Mouse (Mus musculus): ENCODE results near the gene Tekt1.

DNA sequence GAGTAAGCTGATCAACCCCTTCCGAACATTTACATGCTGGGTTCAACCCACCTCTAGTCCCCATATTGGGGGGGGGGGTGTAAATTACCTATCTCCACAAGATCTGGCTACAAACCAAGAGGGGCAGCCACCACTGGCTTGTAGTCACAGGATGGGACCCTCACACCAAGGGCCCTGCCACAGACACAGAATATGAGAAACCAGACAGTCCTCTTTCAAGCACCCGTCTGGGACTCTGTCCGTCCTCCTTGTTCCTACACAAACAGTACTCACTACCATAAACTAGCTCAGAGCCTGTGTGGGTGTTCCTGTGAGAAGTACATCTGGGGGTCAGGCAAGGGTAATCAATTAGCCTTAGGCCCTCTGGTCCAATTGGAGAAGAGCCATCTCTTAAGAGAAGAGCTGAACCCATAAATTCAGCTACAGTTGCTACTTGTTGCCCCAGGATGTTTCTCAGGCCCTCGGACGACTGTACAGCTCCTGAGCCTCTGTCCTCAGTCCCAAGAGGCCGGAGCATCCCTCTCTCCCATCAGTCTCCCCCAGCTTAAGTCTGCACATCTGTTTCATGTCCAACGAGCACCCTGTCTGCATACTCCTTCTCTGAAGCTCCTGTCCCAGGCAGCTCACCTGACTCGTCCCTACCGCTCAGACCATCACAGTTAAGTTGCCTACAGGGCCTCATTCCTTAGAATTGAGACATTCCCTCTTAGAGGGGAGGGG is 46.4 kb upstream of the Tekt1 start:
- TF ChIP-seq POLR2A (IDR thresholded peaks at IDR 0.05; ENCODE audit: low read depth, low read length) (no peak), CTCF (conservative IDR thresholded peaks at IDR 0.05; ENCODE audit: insufficient read depth, insufficient read length, low read depth, low read length) (no peak)

Data from kidney, adult 2 months (tissue).